Mouse (Mus musculus): ENCODE data around the gene Dcaf15. TPM values are rescaled to one million over a fixed set of nuclear protein-coding genes. Genes with fewer than 3 reads are reported as not detected.

Gene Dcaf15
- total and polyA plus RNA-seq, 3 experiments, result 34.4 to 56.1 TPM; not detected in 1

- TF ChIP-seq GATA1 (IDR thresholded peaks at IDR 0.05; ENCODE audit: low read depth, low read length) (no peak), SMC3 (IDR thresholded peaks at IDR 0.05; ENCODE audit: low read depth, low read length) (no peak), USF1 (IDR thresholded peaks at IDR 0.05; ENCODE audit: low read depth, low read length) (no peak)
Measured at GRCm38 (mm10) chr8:84147769-84148530, 43.4 kb upstream of the Dcaf15 start, which contains the start of the genes Cc2d1a and 4930432K21Rik (continued).

- DNase-seq (ENCODE audit: low read depth, low spot score), result peak; percentile 14
Measured at GRCm38 (mm10) chr8:84147324-84147766, 42.8 kb upstream of the Dcaf15 start.

GRCm38 (mm10) chr8:84144636-84145245, 40.2 kb upstream of the Dcaf15 start:
- DNase-seq (ENCODE audit: low read depth, low spot score), result peak; percentile 29
- no peaks in the 10 kb centered on the region for H3K9me3 ChIP-seq (replicated peaks; ENCODE audit: insufficient read depth, low read length)
- H3K36me3 ChIP-seq (ENCODE audit: control insufficient read depth in 1 of 2, insufficient read depth in 2 of 2, low read length in 2 of 2), result peaks cover 2 to 10% of the 10 kb centered on the region in 2 experiments; a peak in 3 of 4 replicates
- no peak overlapping the region for H3K4me3 ChIP-seq (ENCODE audit: control insufficient read depth in 1 of 2, insufficient read depth in 1 of 2, low read depth in 2 of 2, low read length in 2 of 2)
- no peak overlapping the region for H3K27ac ChIP-seq (ENCODE audit: control insufficient read depth, low read depth, low read length)
- peaks cover 0 to 12% of the 10 kb centered on the region in 2 experiments; a peak in 2 of 4 replicates for H3K4me1 ChIP-seq (ENCODE audit: control insufficient read depth in 1 of 2, insufficient read depth in 2 of 2, low read length in 2 of 2)
- TF ChIP-seq MAX (IDR thresholded peaks at IDR 0.05; ENCODE audit: low read length), result no peak
- TF ChIP-seq GATA1 (IDR thresholded peaks at IDR 0.05; ENCODE audit: low read depth, low read length), result peak; percentile 41
- no peaks in the 10 kb centered on the region for H3K27me3 ChIP-seq (ENCODE audit: control insufficient read depth in 1 of 2, insufficient read depth in 2 of 2, low read length in 2 of 2)
- peaks cover 4% of the 10 kb centered on the region; the same call in 1 of the 2 replicates for H3K79me2 ChIP-seq (ENCODE audit: control insufficient read depth, insufficient read depth, low read length, poor library complexity)
- no peak overlapping the region for H3K9ac ChIP-seq (ENCODE audit: control insufficient read depth, low read depth, low read length, poor library complexity, severe bottlenecking)

More at GRCm38 (mm10) chr8:84147324-84147766, 42.8 kb upstream of the Dcaf15 start:
- Histone ChIP-seq H3K9ac (ENCODE audit: control insufficient read depth, low read depth, low read length, poor library complexity, severe bottlenecking) (peak overlapping the region; percentile 82), H3K27ac (ENCODE audit: control insufficient read depth, low read depth, low read length) (no peak overlapping the region), H3K36me3 (ENCODE audit: control insufficient read depth in 1 of 2, insufficient read depth in 2 of 2, low read length in 2 of 2) (peaks cover 0 to 10% of the 10 kb centered on the region in 2 experiments; a peak in 3 of 4 replicates), H3K27me3 (ENCODE audit: control insufficient read depth in 1 of 2, insufficient read depth in 2 of 2, low read length in 2 of 2) (no peaks in the 10 kb centered on the region), H3K9me3 (replicated peaks; ENCODE audit: insufficient read depth, low read length) (no peaks in the 10 kb centered on the region), H3K79me2 (ENCODE audit: control insufficient read depth, insufficient read depth, low read length, poor library complexity) (peaks cover 4% of the 10 kb centered on the region; the same call in 1 of the 2 replicates), H3K4me1 (ENCODE audit: control insufficient read depth in 1 of 2, insufficient read depth in 2 of 2, low read length in 2 of 2) (peaks cover 0 to 12% of the 10 kb centered on the region in 2 experiments; a peak in 2 of 4 replicates), H3K4me3 (ENCODE audit: control insufficient read depth in 1 of 2, insufficient read depth in 1 of 2, low read depth in 2 of 2, low read length in 2 of 2) (peak overlapping the region; percentile 74 to 77)
- TF ChIP-seq MYB (IDR thresholded peaks at IDR 0.05; ENCODE audit: low read depth, low read length), result no peak
- no peak for TF ChIP-seq EP300 (IDR thresholded peaks at IDR 0.05; ENCODE audit: low read depth in 1 of 2, low read length in 2 of 2)
- TF ChIP-seq CHD1 (IDR thresholded peaks at IDR 0.05; ENCODE audit: low read depth, low read length), result no peak
- TF ChIP-seq HCFC1 (IDR thresholded peaks at IDR 0.05; ENCODE audit: low read depth, low read length), result no peak
- TF ChIP-seq USF1 (IDR thresholded peaks at IDR 0.05; ENCODE audit: low read depth, low read length), result no peak
- TF ChIP-seq BHLHE40 (IDR thresholded peaks at IDR 0.05; ENCODE audit: borderline replicate concordance, low read depth, low read length), result no peak

All from MEL (cell line).